Mouse (Mus musculus) C2C12 (cell line): Measurements from ENCODE around the gene Sorbs1.

Experiments used
- CTCF ChIP-seq: IDR thresholded peaks from one replicate; pipeline ENCODE4 v1.5.1; 2011; ENCODE audit not compliant: control insufficient read depth, insufficient read depth, insufficient read length
- USF1 ChIP-seq: IDR thresholded peaks from one replicate; pipeline ENCODE4 v1.6.1; 2011; ENCODE audit warnings: low read depth, mild to moderate bottlenecking, control low read depth, moderate library complexity

GRCm38 (mm10) chr19:40346232-40346844 lies 167.2 kb downstream of the Sorbs1 start:
- TF ChIP-seq CTCF: no peak
- no peak for TF ChIP-seq USF1
